Mouse (Mus musculus) limb, embryonic 12.5 days (tissue): ENCODE data around the gene 4930455H04Rik. TPM values are rescaled to one million over a fixed set of nuclear protein-coding genes. Genes with fewer than 3 reads are reported as not detected.

Source experiments
- polyA plus RNA-seq: library from polyadenylated mRNA; unstranded; fragments of >200 nt; fragmentation: Nextera tagmentation; extraction: Ambion mirVana; gene quantifications from 2 replicates; pipeline ENCODE4 v1.2.1, GENCODE M21; 2016

The 4930455H04Rik gene
- polyA plus RNA-seq, 1 experiment from 2014 or later = not detected

Other genes starting within 250 kb of the 4930455H04Rik start
- gene Agl, start 160.1 kb upstream of the 4930455H04Rik start, polyA plus RNA-seq = 16.3 and 16.4 TPM in 2 replicates
- gene Frrs1, start 108.8 kb upstream of the 4930455H04Rik start, polyA plus RNA-seq = 9.4 and 9.8 TPM in 2 replicates
- 8.0 and 8.8 TPM in 2 replicates for gene Palmd, start 720 bp downstream of the 4930455H04Rik start, polyA plus RNA-seq